Mouse (Mus musculus): ENCODE results near the gene Magi1. TPM values are rescaled to one million over a fixed set of nuclear protein-coding genes. Genes with fewer than 3 reads are reported as not detected.
A peak's percentile ranks its signal among the peaks of the same experiment; 100 is the strongest.

Magi1 gene
- polyA plus RNA-seq, 1 experiment, result 16.3 TPM

- Histone ChIP-seq H3K4me1 (ENCODE audit: control insufficient read depth, insufficient read depth, low read length) (peaks cover 5% of the 10 kb centered on the region; the same call in 1 of the 2 replicates), H3K27ac (ENCODE audit: insufficient read depth, low read length) (no peak overlapping the region), H3K4me3 (ENCODE audit: insufficient read depth, low read length) (no peak overlapping the region)
- TF ChIP-seq POLR2A (IDR thresholded peaks at IDR 0.05; ENCODE audit: low read depth, low read length) (no peak), CTCF (IDR thresholded peaks at IDR 0.05; ENCODE audit: borderline replicate concordance, insufficient read depth, low read length) (no peak)
Observed at GRCm38 (mm10) chr6:94232243-94232785, 51.4 kb downstream of the Magi1 start.

- Histone ChIP-seq H3K4me3 (ENCODE audit: insufficient read depth, low read length) (no peak overlapping the region), H3K27ac (ENCODE audit: insufficient read depth, low read length) (no peak overlapping the region), H3K4me1 (ENCODE audit: control insufficient read depth, insufficient read depth, low read length) (peaks cover 5% of the 10 kb centered on the region; the same call in 1 of the 2 replicates)
- TF ChIP-seq POLR2A (IDR thresholded peaks at IDR 0.05; ENCODE audit: low read depth, low read length) (no peak), CTCF (IDR thresholded peaks at IDR 0.05; ENCODE audit: borderline replicate concordance, insufficient read depth, low read length) (no peak)
Observed at GRCm38 (mm10) chr6:94231831-94232230, 51.9 kb downstream of the Magi1 start.

GRCm38 (mm10) chr6:94231367-94231766, 52.4 kb downstream of the Magi1 start:
- no peak overlapping the region for H3K4me3 ChIP-seq (ENCODE audit: insufficient read depth, low read length)
- TF ChIP-seq POLR2A (IDR thresholded peaks at IDR 0.05; ENCODE audit: low read depth, low read length), result no peak
- no peak for TF ChIP-seq CTCF (IDR thresholded peaks at IDR 0.05; ENCODE audit: borderline replicate concordance, insufficient read depth, low read length)
- H3K4me1 ChIP-seq (ENCODE audit: control insufficient read depth, insufficient read depth, low read length), result peaks cover 7% of the 10 kb centered on the region; the same call in 1 of the 2 replicates
- H3K27ac ChIP-seq (ENCODE audit: insufficient read depth, low read length), result no peak overlapping the region

GRCm38 (mm10) chr6:94230918-94231317, 52.8 kb downstream of the Magi1 start:
- Histone ChIP-seq H3K4me1 (ENCODE audit: control insufficient read depth, insufficient read depth, low read length) (peaks cover 11% of the 10 kb centered on the region; the same call in 1 of the 2 replicates), H3K4me3 (ENCODE audit: insufficient read depth, low read length) (no peak overlapping the region), H3K27ac (ENCODE audit: insufficient read depth, low read length) (no peak overlapping the region)
- TF ChIP-seq CTCF (IDR thresholded peaks at IDR 0.05; ENCODE audit: borderline replicate concordance, insufficient read depth, low read length), result no peak
- no peak for TF ChIP-seq POLR2A (IDR thresholded peaks at IDR 0.05; ENCODE audit: low read depth, low read length)

- H3K4me3 ChIP-seq (ENCODE audit: insufficient read depth, low read length), result no peak overlapping the region
- H3K27ac ChIP-seq (ENCODE audit: insufficient read depth, low read length), result no peak overlapping the region
- TF ChIP-seq POLR2A (IDR thresholded peaks at IDR 0.05; ENCODE audit: low read depth, low read length) (no peak), CTCF (IDR thresholded peaks at IDR 0.05; ENCODE audit: borderline replicate concordance, insufficient read depth, low read length) (no peak)
- peaks cover 17% of the 10 kb centered on the region; the same call in 1 of the 2 replicates for H3K4me1 ChIP-seq (ENCODE audit: control insufficient read depth, insufficient read depth, low read length)
Observed at GRCm38 (mm10) chr6:94230129-94230528, 53.6 kb downstream of the Magi1 start.

GRCm38 (mm10) chr6:94226262-94226661, 57.5 kb downstream of the Magi1 start:
- peak overlapping the region; percentile 79 for H3K27ac ChIP-seq (ENCODE audit: insufficient read depth, low read length)
- TF ChIP-seq POLR2A (IDR thresholded peaks at IDR 0.05; ENCODE audit: low read depth, low read length) (no peak), CTCF (IDR thresholded peaks at IDR 0.05; ENCODE audit: borderline replicate concordance, insufficient read depth, low read length) (no peak)
- peaks cover 23% of the 10 kb centered on the region; the same call in 1 of the 2 replicates for H3K4me1 ChIP-seq (ENCODE audit: control insufficient read depth, insufficient read depth, low read length)
- H3K4me3 ChIP-seq (ENCODE audit: insufficient read depth, low read length), result no peak overlapping the region

GRCm38 (mm10) chr6:94225832-94226231, 57.9 kb downstream of the Magi1 start:
- Histone ChIP-seq H3K27ac (ENCODE audit: insufficient read depth, low read length) (peak overlapping the region; percentile 79), H3K4me1 (ENCODE audit: control insufficient read depth, insufficient read depth, low read length) (peaks cover 23% of the 10 kb centered on the region; the same call in 1 of the 2 replicates), H3K4me3 (ENCODE audit: insufficient read depth, low read length) (no peak overlapping the region)
- no peak for TF ChIP-seq POLR2A (IDR thresholded peaks at IDR 0.05; ENCODE audit: low read depth, low read length)
- TF ChIP-seq CTCF (IDR thresholded peaks at IDR 0.05; ENCODE audit: borderline replicate concordance, insufficient read depth, low read length), result no peak

- TF ChIP-seq POLR2A (IDR thresholded peaks at IDR 0.05; ENCODE audit: low read depth, low read length), result no peak
- TF ChIP-seq CTCF (IDR thresholded peaks at IDR 0.05; ENCODE audit: borderline replicate concordance, insufficient read depth, low read length), result no peak
- no peak overlapping the region for H3K4me3 ChIP-seq (ENCODE audit: insufficient read depth, low read length)
- peaks cover 18% of the 10 kb centered on the region; the same call in 1 of the 2 replicates for H3K4me1 ChIP-seq (ENCODE audit: control insufficient read depth, insufficient read depth, low read length)
- peak overlapping the region; percentile 73 for H3K27ac ChIP-seq (ENCODE audit: insufficient read depth, low read length)
Observed at GRCm38 (mm10) chr6:94225091-94225490, 58.6 kb downstream of the Magi1 start.

- Histone ChIP-seq H3K4me3 (ENCODE audit: insufficient read depth, low read length) (no peak overlapping the region), H3K4me1 (ENCODE audit: control insufficient read depth, insufficient read depth, low read length) (peaks cover 18% of the 10 kb centered on the region; the same call in 1 of the 2 replicates), H3K27ac (ENCODE audit: insufficient read depth, low read length) (no peak overlapping the region)
- no peak for TF ChIP-seq CTCF (IDR thresholded peaks at IDR 0.05; ENCODE audit: borderline replicate concordance, insufficient read depth, low read length)
- no peak for TF ChIP-seq POLR2A (IDR thresholded peaks at IDR 0.05; ENCODE audit: low read depth, low read length)
Observed at GRCm38 (mm10) chr6:94222253-94222652, 61.5 kb downstream of the Magi1 start.

- peaks cover 18% of the 10 kb centered on the region; the same call in 1 of the 2 replicates for H3K4me1 ChIP-seq (ENCODE audit: control insufficient read depth, insufficient read depth, low read length)
- H3K27ac ChIP-seq (ENCODE audit: insufficient read depth, low read length), result no peak overlapping the region
- H3K4me3 ChIP-seq (ENCODE audit: insufficient read depth, low read length), result no peak overlapping the region
- TF ChIP-seq POLR2A (IDR thresholded peaks at IDR 0.05; ENCODE audit: low read depth, low read length) (no peak), CTCF (IDR thresholded peaks at IDR 0.05; ENCODE audit: borderline replicate concordance, insufficient read depth, low read length) (no peak)
Observed at GRCm38 (mm10) chr6:94221750-94222149, 62.0 kb downstream of the Magi1 start.
